Mouse (Mus musculus): ENCODE results near the gene Ubl7. TPM values are rescaled to one million over a fixed set of nuclear protein-coding genes. Genes with fewer than 3 reads are reported as not detected.

Gene Ubl7
- total and polyA plus RNA-seq, 3 experiments = 19.1 to 159 (median 72.5) TPM

DNA sequence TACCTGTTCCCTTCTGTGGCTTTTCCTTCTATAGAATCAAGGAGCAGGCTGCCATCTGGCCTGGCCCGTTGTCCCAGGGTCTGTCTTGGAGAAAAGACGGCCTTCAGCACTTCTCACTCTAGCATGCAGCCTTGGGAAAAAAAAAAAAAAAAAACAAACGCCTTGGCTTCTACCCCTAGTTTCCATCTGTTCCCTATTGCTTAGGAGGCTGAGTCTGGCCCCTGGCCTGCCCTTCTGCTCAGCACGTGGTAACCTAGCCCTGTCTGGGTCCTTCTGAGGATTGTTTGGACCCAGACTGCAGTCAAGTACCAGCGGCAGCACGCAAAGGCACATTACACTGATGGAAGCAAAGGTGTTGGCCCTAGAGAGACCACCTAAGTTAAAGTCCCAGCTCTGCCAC, 26.9 kb downstream of the Ubl7 start:
- Histone ChIP-seq H3K27me3 (ENCODE audit: insufficient read depth, low read length) (peaks cover 57% of the 10 kb centered on the region), H3K4me1 (ENCODE audit: insufficient read depth, low read depth, low read length) (no peaks in the 10 kb centered on the region), H3K4me3 (ENCODE audit: low read depth, low read length) (no peak overlapping the region), H3K9me3 (replicated peaks) (peaks cover 6% of the 10 kb centered on the region), H3K36me3 (replicated peaks) (no peaks in the 10 kb centered on the region)
- ATAC-seq (ENCODE audit: extremely low read depth, insufficient number of reproducible peaks, low FRiP score, poor library complexity, severe bottlenecking) (no peak), DNase-seq (ENCODE audit: low spot score) (no peak)
- no peak for TF ChIP-seq CTCF (IDR thresholded peaks at IDR 0.05; ENCODE audit: low read depth, low read length)
- no peak for TF ChIP-seq POLR2AphosphoS5 (IDR thresholded peaks at IDR 0.05; ENCODE audit: insufficient replicate concordance, low read depth, low read length)
- no peak for TF ChIP-seq GATA1 (IDR thresholded peaks at IDR 0.05; ENCODE audit: borderline replicate concordance, low read length)
- TF ChIP-seq GATA2 (IDR thresholded peaks at IDR 0.05; ENCODE audit: borderline replicate concordance, low read depth, low read length) = no peak
- TF ChIP-seq TAL1 (conservative IDR thresholded peaks at IDR 0.05; ENCODE audit: low read depth, low read length) = no peak

DNA sequence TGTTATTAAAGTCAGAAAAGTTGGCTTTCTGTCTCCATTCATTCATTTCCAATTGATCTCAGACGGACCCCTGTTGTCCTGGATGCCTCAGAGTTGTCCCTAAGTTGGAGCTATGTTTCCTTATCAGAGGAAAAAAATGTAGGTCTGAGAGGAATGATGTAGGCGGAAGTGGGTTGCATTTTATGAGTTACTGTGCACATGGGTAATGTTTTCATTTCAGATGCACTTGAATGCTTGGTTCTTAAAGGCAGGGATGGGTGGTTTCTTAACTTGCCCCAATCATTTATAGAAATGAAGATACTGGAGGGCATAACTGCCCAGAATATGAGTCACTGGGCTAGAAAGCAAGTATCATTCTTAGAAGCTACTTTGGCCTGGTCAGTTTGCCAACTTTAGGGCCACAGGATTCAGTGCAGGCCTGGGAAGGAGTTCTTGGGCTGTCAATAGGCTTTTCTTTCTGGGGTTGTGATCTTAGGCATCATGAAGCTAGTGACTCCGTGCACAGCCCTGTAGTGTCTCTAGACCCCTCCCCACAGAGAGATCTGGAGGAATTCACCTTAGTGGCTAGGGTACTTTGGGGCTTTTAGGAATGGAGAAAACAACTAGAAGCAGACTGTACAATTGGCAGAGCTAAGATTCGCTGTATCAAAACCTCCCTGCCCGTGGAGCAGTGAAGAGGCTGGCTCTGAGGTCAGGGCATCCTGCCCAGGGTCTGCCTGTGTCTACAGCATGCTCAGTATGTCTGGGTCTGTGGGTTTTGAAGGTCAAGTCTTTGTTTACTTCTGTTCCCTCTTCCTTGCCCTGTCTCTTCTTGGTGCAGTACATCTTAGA, 27.7 kb downstream of the Ubl7 start:
- no peaks in the 10 kb centered on the region for H3K36me3 ChIP-seq (replicated peaks)
- H3K4me1 ChIP-seq (ENCODE audit: insufficient read depth, low read depth, low read length) = no peaks in the 10 kb centered on the region
- H3K9me3 ChIP-seq (replicated peaks) = peaks cover 6% of the 10 kb centered on the region
- no peak for ATAC-seq (ENCODE audit: extremely low read depth, insufficient number of reproducible peaks, low FRiP score, poor library complexity, severe bottlenecking)
- no peak for DNase-seq (ENCODE audit: low spot score)
- TF ChIP-seq CTCF (IDR thresholded peaks at IDR 0.05; ENCODE audit: low read depth, low read length) = no peak
- no peak for TF ChIP-seq POLR2AphosphoS5 (IDR thresholded peaks at IDR 0.05; ENCODE audit: insufficient replicate concordance, low read depth, low read length)
- no peak for TF ChIP-seq GATA1 (IDR thresholded peaks at IDR 0.05; ENCODE audit: borderline replicate concordance, low read length)
- no peak for TF ChIP-seq GATA2 (IDR thresholded peaks at IDR 0.05; ENCODE audit: borderline replicate concordance, low read depth, low read length)
- no peak for TF ChIP-seq TAL1 (conservative IDR thresholded peaks at IDR 0.05; ENCODE audit: low read depth, low read length)
- H3K4me3 ChIP-seq (ENCODE audit: low read depth, low read length) = no peak overlapping the region
- peaks cover 56% of the 10 kb centered on the region for H3K27me3 ChIP-seq (ENCODE audit: insufficient read depth, low read length)

DNA sequence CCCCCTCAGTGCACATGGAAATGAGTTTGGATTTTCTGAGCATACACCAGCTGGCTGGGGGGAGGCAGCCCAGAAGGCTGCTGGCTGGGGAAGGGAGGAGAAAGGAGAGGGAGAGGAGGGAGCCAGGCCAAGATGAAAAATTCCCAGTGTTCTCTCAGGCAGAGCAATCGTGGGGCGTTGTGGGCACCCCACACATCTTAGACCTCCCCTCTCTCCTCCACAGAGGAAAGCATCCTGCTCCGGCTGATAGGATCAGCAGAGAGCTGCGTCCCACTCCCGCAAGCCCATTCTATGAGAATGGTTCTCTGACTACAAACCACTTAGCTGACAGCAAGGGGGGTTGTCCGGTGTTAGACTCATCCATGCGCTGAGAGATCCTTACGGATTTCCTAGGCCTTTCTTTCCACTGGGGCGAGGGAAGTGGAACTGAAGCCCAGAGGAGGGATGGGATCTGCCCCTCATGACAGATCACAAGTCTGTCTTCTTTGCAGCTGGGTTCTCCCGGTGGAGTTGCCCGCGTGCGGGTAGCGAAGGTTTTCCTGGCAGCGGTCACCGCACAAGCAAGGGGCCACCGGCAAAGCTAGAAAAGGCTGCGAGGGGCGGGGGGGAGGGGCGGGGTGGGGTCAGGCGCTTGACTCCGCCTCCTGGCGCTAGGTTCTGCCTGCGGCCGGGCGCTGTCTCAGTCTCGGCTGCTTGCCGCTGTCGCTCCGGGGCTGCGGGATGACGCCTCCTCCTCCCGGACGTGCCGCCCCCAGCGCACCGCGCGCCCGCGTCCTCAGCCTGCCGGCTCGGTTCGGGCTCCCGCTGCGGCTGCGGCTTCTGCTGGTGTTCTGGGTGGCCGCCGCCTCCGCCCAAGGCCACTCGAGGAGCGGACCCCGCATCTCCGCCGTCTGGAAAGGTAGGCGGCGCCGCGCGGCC, 28.9 kb downstream of the Ubl7 start, which contains the start of gene Sema7a:
Gene Sema7a, plus strand, starts transcription at position 682 of the 918 bp plus-strand sequence.
- no peak for ATAC-seq (ENCODE audit: extremely low read depth, insufficient number of reproducible peaks, low FRiP score, poor library complexity, severe bottlenecking)
- peaks cover 55% of the 10 kb centered on the region for H3K27me3 ChIP-seq (ENCODE audit: insufficient read depth, low read length)
- TF ChIP-seq GATA1 (IDR thresholded peaks at IDR 0.05; ENCODE audit: borderline replicate concordance, low read length) (no peak), CTCF (IDR thresholded peaks at IDR 0.05; ENCODE audit: low read depth, low read length) (no peak), TAL1 (conservative IDR thresholded peaks at IDR 0.05; ENCODE audit: low read depth, low read length) (no peak), POLR2AphosphoS5 (IDR thresholded peaks at IDR 0.05; ENCODE audit: insufficient replicate concordance, low read depth, low read length) (no peak), GATA2 (IDR thresholded peaks at IDR 0.05; ENCODE audit: borderline replicate concordance, low read depth, low read length) (no peak)
- H3K9me3 ChIP-seq (replicated peaks) = peaks cover 6% of the 10 kb centered on the region
- no peaks in the 10 kb centered on the region for H3K36me3 ChIP-seq (replicated peaks)
- DNase-seq (ENCODE audit: low spot score) = no peak
- no peaks in the 10 kb centered on the region for H3K4me1 ChIP-seq (ENCODE audit: insufficient read depth, low read depth, low read length)
- no peak within 1 kb of the TSS for H3K4me3 ChIP-seq (ENCODE audit: low read depth, low read length)

DNA sequence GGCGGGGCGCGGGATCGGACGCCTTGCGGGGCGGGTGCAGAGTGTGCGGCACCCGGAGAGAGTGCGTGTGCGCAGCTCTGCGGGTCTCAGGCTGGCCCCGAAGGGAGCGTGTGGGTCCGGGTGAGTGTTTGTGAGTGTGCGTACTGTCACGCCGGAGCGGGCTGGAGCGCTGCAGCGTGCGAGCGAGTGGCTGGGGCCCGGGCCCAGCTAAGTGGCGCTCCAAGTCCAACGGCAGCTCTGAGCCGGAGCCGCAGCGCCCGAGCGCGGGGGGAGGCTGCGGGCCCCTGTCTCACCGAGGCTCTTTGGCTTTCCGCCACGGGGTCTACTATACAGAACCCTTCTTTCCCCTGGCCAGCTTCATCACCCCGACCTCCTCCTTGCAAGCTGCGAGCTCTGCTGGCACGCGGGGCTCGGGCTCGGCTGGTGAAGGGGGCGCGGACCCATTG, 29.6 kb downstream of the Ubl7 start:
- H3K4me1 ChIP-seq (ENCODE audit: insufficient read depth, low read depth, low read length) = no peaks in the 10 kb centered on the region
- H3K27me3 ChIP-seq (ENCODE audit: insufficient read depth, low read length) = peaks cover 58% of the 10 kb centered on the region
- DNase-seq (ENCODE audit: low spot score) = no peak
- H3K9me3 ChIP-seq (replicated peaks) = peaks cover 6% of the 10 kb centered on the region
- no peak for ATAC-seq (ENCODE audit: extremely low read depth, insufficient number of reproducible peaks, low FRiP score, poor library complexity, severe bottlenecking)
- no peak for TF ChIP-seq GATA2 (IDR thresholded peaks at IDR 0.05; ENCODE audit: borderline replicate concordance, low read depth, low read length)
- TF ChIP-seq POLR2AphosphoS5 (IDR thresholded peaks at IDR 0.05; ENCODE audit: insufficient replicate concordance, low read depth, low read length) = no peak
- TF ChIP-seq CTCF (IDR thresholded peaks at IDR 0.05; ENCODE audit: low read depth, low read length) = no peak
- TF ChIP-seq GATA1 (IDR thresholded peaks at IDR 0.05; ENCODE audit: borderline replicate concordance, low read length) = no peak
- no peak for TF ChIP-seq TAL1 (conservative IDR thresholded peaks at IDR 0.05; ENCODE audit: low read depth, low read length)
- H3K36me3 ChIP-seq (replicated peaks) = no peaks in the 10 kb centered on the region
- no peak overlapping the region for H3K4me3 ChIP-seq (ENCODE audit: low read depth, low read length)

DNA sequence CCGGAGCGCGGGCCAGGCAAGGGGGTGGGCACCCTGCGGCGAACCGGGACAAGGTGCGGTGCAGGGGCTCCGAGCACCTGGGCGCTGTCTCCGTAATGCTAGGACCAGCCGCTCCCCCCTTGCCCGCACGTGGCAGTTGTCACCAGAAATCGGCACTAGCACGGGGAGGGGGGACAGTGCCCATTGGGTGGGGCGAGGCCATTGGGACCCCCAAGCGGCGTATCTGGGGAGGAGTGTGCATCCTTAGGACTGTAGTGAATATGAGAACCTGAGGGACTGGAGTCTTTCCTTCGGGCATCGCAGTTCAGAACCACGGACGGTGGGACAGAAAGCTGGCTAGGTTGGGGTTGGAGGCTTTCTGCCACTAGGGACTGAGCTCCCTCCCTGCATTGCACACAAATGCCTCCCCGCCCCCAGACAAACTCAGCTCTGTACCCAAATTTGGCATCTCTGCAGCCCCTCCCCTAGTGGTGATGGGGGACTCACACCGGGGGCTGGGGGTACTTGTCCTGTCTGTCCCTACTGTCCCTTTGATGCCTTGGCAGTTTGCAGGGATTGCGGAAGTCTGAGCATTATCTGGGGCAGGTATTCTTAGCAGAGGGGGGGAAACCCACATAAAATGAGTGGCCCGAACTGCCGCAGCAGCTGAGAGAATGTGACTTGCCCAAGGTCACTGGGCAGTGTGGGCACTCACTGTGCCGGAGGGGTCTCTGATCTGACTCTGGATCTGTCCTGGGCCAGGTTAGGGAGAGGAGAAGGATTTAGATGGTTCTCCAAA, 30.3 kb downstream of the Ubl7 start:
- H3K36me3 ChIP-seq (replicated peaks) = no peaks in the 10 kb centered on the region
- no peak overlapping the region for H3K4me3 ChIP-seq (ENCODE audit: low read depth, low read length)
- no peaks in the 10 kb centered on the region for H3K4me1 ChIP-seq (ENCODE audit: insufficient read depth, low read depth, low read length)
- ATAC-seq (ENCODE audit: extremely low read depth, insufficient number of reproducible peaks, low FRiP score, poor library complexity, severe bottlenecking) = no peak
- H3K27me3 ChIP-seq (ENCODE audit: insufficient read depth, low read length) = peaks cover 58% of the 10 kb centered on the region
- TF ChIP-seq POLR2AphosphoS5 (IDR thresholded peaks at IDR 0.05; ENCODE audit: insufficient replicate concordance, low read depth, low read length) = no peak
- no peak for TF ChIP-seq GATA1 (IDR thresholded peaks at IDR 0.05; ENCODE audit: borderline replicate concordance, low read length)
- TF ChIP-seq CTCF (IDR thresholded peaks at IDR 0.05; ENCODE audit: low read depth, low read length) = no peak
- TF ChIP-seq GATA2 (IDR thresholded peaks at IDR 0.05; ENCODE audit: borderline replicate concordance, low read depth, low read length) = no peak
- TF ChIP-seq TAL1 (conservative IDR thresholded peaks at IDR 0.05; ENCODE audit: low read depth, low read length) = no peak
- H3K9me3 ChIP-seq (replicated peaks) = peaks cover 6% of the 10 kb centered on the region
- no peak for DNase-seq (ENCODE audit: low spot score)
